Mouse (Mus musculus) common myeloid progenitor, adult 5-6 weeks (primary cell): ENCODE measurements around the gene Cpa5. TPM values are rescaled to one million over a fixed set of nuclear protein-coding genes. Genes with fewer than 3 reads are reported as not detected.

Experiments used
- ATAC-seq: replicated peaks from 2 replicates; pipeline ENCODE4 v1.8.0; 2016; ENCODE audit warnings: low read depth, mild to moderate bottlenecking, moderate TSS enrichment, inconsistent platforms; ENCODE audit not compliant: poor library complexity, severe bottlenecking
- total RNA-seq: library from RNA; stranded (forward); fragments of 200-1000, 187-1606 nt; gene quantifications from 2 replicates; pipeline ENCODE4 v1.2.3, GENCODE M21; 2017

Gene Cpa5
- total RNA-seq, 1 experiment from 2014 or later = not detected

GRCm38 (mm10) chr6:30636186-30636842 lies 25.5 kb downstream of the Cpa5 start:
- no peak for ATAC-seq

- ATAC-seq = no peak
Measured at GRCm38 (mm10) chr6:30638674-30639268, 28.0 kb downstream of the Cpa5 start, which contains the start of gene Cpa1. Cpa1 (plus strand) TSS chr6:30639218.

GRCm38 (mm10) chr6:30643694-30644460 lies 33.1 kb downstream of the Cpa5 start:
- ATAC-seq = no peak

GRCm38 (mm10) chr6:30644462-30644861 lies 33.7 kb downstream of the Cpa5 start:
- no peak for ATAC-seq

GRCm38 (mm10) chr6:30645379-30645778 lies 34.6 kb downstream of the Cpa5 start:
- ATAC-seq = no peak

- ATAC-seq = no peak
Measured at GRCm38 (mm10) chr6:30649651-30650296, 39.0 kb downstream of the Cpa5 start.

- no peak for ATAC-seq
Measured at GRCm38 (mm10) chr6:30652425-30653188, 41.8 kb downstream of the Cpa5 start.

- no peak for ATAC-seq
Measured at GRCm38 (mm10) chr6:30653518-30653917, 42.7 kb downstream of the Cpa5 start.

- no peak for ATAC-seq
Measured at GRCm38 (mm10) chr6:30654402-30654859, 43.6 kb downstream of the Cpa5 start.

GRCm38 (mm10) chr6:30654932-30655331 lies 44.1 kb downstream of the Cpa5 start:
- ATAC-seq = no peak

- no peak for ATAC-seq
Measured at GRCm38 (mm10) chr6:30657279-30657678, 46.5 kb downstream of the Cpa5 start.

GRCm38 (mm10) chr6:30658619-30659018 lies 47.8 kb downstream of the Cpa5 start:
- no peak for ATAC-seq

GRCm38 (mm10) chr6:30664776-30665175 lies 54.0 kb downstream of the Cpa5 start:
- ATAC-seq = no peak

- ATAC-seq = no peak
Measured at GRCm38 (mm10) chr6:30665296-30665695, 54.5 kb downstream of the Cpa5 start.

- no peak for ATAC-seq
Measured at GRCm38 (mm10) chr6:30666043-30666442, 55.2 kb downstream of the Cpa5 start.

GRCm38 (mm10) chr6:30667585-30667984 lies 56.8 kb downstream of the Cpa5 start:
- no peak for ATAC-seq

- peak; percentile 78 for ATAC-seq
Measured at GRCm38 (mm10) chr6:30671696-30672095, 60.9 kb downstream of the Cpa5 start.

- ATAC-seq = no peak
Measured at GRCm38 (mm10) chr6:30673764-30674561, 63.2 kb downstream of the Cpa5 start.

GRCm38 (mm10) chr6:30674714-30675280 lies 64.0 kb downstream of the Cpa5 start:
- no peak for ATAC-seq
